Mouse (Mus musculus) left cerebral cortex, postnatal 25 days (tissue): ENCODE results near the gene Amh. TPM values are rescaled to one million over a fixed set of nuclear protein-coding genes. Genes with fewer than 3 reads are reported as not detected.

Source experiments
- DNase-seq, 2 experiments: peaks; one replicate each; pipeline ENCODE4 v3.0.0; 2022; ENCODE audit warnings: low spot score in 2 of 2, mixed read lengths in 1 of 2
- intact Hi-C: fragments of 180-260 bp; cut with DNase I; formaldehyde crosslinking; loops from one replicate; pipeline ENCODE4 v1.15.1; 2025
- total RNA-seq, 2 experiments: library from RNA; stranded (reverse); gene quantifications; 2 replicates each; pipeline ENCODE4 v1.2.3; 2021

The Amh gene
- total RNA-seq, 2 experiments from 2014 or later: 1.6 to 2.7 TPM

GRCm38 (mm10) chr10:80779565-80779964 is 25.5 kb upstream of the Amh start:
- DNase-seq: no peak
- intact Hi-C loops: no loop called here

GRCm38 (mm10) chr10:80784302-80784701 is 20.7 kb upstream of the Amh start:
- peak in 1 of 2 experiments; percentile 65 for DNase-seq
- intact Hi-C loops: no loop called here

DNA sequence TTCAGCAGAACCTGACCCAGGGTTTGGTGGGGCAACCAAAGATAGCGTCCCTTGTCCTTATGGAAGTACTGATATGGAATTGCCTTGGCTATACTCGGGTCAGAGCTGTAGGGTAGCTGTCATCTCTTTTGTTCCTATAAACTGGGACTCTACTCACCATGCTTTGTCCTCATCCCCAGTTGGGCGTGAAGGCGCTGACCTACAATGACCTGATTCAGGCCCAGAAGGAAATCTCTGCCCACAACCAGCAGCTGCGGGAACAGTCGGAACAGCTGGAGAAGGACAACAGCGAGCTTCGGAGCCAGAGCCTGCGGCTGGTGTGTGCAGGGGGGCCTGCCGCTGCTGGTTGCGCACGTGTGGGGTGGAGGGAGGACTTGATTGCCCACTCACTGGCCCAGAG is 20.2 kb upstream of the Amh start:
- DNase-seq: no peak
- intact Hi-C loops: no loop called here

- DNase-seq: no peak
- intact Hi-C loops: loop anchor here (1.0 kb wide), 1 partner anchor 9 kb away; no protein-coding TSS in a partner anchor
These were observed 19.1 kb upstream of the Amh start for GRCm38 (mm10) chr10:80785963-80786362.

GRCm38 (mm10) chr10:80787517-80787916 is 17.5 kb upstream of the Amh start:
- DNase-seq: no peak
- intact Hi-C loops: no loop called here

GRCm38 (mm10) chr10:80790761-80791404 is 14.2 kb upstream of the Amh start:
- intact Hi-C loops: no loop called here
- DNase-seq: no peak

DNA sequence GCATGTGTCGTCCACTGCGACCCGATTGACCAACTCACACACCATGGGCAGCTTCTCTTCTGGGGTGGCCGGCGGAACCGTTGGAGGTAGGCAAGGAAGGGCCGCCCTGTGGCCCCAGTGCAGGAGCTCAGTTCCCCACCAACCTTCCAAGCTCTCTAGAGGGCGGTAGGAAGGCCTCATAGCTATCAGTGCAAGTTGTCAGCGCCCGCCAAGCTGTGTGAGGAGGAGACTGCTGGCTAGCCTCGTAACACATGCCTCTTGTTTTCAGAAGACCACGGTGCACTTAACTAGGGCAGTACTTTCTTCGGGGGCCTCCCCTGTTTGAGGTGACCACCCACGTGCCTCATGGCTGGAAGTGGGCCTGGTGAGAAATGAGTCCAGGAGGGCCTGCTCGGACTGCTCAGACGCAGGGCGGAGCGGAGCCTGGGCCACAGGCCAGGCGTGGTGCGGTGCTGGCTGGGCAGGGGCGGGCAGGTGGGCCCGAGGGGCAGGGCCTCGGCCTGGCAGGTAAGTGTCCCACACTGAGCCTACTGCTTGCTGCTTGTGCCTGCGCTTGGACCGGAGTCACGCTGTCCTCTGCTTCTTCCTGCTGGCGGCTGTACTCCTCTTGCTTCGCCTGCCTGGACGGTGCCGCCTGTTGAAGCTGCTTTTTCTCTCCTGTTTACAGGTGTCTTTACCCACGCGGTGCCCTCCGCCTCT is 13.4 kb upstream of the Amh start:
- intact Hi-C loops: no loop called here
- DNase-seq: peak in 1 of 2 experiments; percentile 69

- intact Hi-C loops: no loop called here
- peak; percentile 27 to 35 for DNase-seq
These were observed 12.6 kb upstream of the Amh start for GRCm38 (mm10) chr10:80792175-80793032.

- intact Hi-C loops: no loop called here
- no peak for DNase-seq
These were observed 11.8 kb upstream of the Amh start for GRCm38 (mm10) chr10:80793033-80793784.

DNA sequence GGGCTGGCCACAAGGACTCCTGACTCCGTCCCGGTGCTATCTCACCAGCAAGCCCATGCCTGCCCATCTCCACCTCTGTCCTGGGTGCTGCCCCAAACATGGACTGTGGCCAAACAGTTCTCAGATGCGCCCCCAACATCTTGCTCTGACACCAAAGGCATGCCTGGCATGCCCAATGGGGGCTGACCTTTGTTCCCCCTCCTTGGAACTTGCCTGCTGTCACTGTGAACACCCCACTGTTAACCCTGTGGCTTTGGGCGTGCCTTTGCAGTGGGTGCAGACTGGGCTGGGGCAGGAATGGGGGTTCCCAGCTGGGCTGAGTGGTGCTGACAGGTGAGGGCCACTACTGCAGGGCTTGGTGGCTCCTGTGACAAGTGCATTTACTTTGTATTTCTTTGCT is 11.2 kb upstream of the Amh start:
- intact Hi-C loops: no loop called here
- no peak for DNase-seq

DNA sequence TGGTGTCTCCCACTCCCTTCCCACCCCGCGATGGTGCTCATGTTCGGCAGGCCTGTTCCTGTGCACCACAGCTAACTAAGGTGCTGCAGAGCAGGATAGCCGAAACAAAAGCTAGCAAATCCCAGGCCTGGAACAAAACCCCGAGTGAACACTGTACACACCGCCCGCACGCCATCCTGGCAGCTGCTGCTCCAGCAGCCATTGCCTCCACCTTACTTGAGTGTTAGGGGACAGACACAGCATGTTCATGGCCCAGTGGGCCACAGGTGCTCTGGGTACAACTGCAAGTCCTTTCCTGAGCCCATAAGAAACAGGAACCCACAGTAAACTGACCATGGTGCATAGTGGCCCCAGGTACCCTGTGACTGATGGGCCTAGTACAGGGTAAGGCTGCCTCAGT is 10.3 kb upstream of the Amh start:
- no peak for DNase-seq
- intact Hi-C loops: no loop called here

DNA sequence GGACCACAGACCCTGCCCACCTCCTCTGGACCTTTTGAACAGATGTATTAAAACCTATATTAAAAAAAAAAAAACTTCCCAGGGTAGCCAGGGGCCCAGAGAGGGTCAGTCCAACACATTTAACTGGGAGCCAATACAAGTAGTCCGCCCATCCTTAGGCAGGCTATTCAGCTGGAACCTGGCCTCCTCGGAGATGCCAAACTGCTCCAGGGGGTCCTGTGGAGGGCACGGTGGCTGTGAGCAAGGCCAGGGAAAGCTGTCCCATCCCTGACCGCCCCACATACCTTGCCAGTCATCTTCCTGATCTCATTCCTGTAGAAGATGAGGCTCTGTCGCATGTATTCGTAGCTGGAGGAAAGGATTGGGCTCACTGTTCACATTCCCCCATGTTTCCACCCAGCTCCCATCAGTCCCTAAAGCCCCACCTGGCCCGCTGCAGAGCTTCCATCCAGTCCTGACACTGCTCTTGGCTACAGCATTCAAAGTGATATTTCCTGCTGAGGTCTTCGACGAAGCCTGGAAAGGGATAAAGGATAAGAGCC is 8.7 kb upstream of the Amh start:
- intact Hi-C loops: no loop called here
- no peak for DNase-seq

DNA sequence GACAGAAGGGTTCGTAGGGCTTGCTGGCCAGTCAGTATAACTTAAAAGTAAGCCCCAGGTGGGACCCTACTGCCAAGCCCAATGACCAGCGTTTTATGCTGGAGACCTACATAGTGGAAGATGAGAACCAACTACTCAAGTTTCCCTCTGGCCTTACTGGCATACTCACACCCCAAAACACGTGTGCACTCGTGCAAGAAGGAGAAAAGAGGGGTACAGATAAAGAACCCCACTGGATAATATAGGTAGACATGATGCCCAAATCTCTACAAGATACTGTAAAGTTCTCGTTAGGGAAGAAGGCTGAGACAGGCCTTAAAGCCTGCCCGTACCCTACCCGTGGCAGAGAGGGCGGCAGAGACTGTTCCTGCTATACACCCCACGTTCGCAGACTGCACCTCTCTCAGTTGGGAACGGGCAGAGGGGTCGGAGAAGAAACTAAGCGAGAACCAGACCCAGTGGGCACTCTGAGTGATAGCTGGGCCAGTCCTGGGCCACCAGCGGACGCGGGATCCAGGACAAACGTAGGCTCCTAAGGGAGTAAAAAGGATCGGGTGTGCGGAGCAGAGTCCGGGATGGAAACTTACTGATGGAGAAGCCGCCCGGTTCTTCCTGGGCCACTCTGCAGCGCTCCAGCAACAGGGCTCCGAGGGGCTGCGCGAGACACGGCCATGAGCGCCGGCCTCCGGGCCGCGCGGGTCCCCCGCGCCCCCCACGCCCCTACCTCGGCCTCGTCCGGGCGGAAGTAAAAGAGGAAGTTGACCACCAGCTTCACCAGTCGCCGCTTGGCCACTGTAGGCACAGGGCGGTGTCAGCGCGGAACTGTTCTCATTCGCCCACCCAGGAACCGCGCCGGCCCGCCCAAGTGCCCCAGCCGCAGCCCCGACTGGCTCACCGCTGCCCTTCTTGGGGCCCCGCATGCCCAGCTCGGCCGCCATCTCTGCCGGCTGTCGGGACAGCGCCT is 7.6 kb upstream of the Amh start:
- DNase-seq: no peak
- intact Hi-C loops: loop anchor here (2.0 kb wide), 1 partner anchor 43 kb away; the partner anchor contains the start of gene Dot1l

DNA sequence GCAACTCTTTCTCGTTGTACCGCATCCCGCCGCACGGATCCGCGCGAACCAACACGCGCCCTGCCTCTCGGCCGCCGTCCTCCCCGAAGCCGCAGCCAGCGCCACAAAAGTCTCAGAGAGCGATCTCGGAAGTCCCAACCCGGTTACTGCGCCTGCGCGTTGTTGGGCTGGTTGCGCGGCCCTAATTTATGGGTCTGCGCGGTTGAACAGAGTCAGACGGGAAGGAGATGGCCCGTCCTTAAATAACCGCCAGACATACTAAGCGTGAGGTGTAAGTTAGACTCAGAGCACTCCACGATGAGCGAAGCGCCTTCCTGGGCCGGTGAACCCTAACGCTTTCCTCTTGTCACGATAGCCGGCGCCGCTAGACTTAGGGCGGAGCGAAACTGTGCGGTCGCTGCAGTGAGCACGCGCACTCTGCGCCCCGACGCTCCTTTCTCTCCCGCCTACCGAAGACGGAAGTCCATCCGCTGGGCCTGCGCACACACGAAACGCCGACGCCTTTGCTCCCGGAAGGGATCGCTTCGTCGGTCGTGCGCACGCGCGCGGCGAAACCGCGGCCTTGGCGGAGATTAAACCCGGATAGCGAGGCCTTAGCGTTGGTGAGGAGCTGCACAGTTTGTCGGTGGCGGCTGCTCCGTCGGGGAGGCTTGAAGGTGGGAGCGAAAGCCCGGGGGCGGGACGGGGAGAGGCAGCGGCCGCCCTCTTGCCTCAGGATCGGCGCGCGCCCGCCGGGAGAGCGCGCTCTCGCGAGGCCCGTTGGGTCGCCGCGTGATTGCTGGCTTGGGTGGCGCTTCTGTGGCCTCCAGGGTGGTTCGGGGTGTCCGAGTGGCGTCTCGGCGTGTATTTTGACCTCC is 6.7 kb upstream of the Amh start, which contains the start of the genes Sf3a2 and Plekhj1:
Sf3a2 (plus strand) TSS at position 49 of the 857 bp plus-strand sequence.
Plekhj1 (minus strand) TSS at position 477 of the 857 bp plus-strand sequence.
- intact Hi-C loops: loop anchor here (2.0 kb wide), 1 partner anchor 44 kb away; the partner anchor contains the start of gene Dot1l
- DNase-seq: peak; percentile 97 to 98

DNA sequence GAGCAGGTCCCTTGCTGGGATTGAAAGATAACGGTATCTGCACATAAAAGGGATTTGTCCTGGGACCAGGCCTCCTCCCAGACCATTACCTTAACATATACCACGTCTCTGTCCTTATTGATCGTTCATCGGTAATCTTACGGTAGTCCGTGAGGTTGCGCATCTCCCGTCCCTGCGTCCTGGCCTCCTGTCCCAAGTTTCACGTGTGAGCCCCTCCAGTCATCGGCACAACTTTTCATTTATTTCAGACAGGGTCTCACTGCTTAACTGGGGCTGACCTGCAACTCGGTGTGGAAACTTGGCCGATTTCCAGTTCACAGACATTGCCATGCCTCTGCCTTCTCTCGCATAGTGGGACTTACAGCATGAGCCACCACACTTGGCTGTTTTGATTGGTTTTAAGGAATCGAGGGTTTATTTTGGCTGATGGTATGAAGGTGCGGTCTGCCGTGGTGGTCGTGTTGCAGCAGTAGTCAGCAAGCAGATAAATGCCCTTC is 5.9 kb upstream of the Amh start:
- intact Hi-C loops: loop anchor here (2.0 kb wide), 1 partner anchor 44 kb away; the partner anchor contains the start of gene Dot1l
- DNase-seq: no peak

DNA sequence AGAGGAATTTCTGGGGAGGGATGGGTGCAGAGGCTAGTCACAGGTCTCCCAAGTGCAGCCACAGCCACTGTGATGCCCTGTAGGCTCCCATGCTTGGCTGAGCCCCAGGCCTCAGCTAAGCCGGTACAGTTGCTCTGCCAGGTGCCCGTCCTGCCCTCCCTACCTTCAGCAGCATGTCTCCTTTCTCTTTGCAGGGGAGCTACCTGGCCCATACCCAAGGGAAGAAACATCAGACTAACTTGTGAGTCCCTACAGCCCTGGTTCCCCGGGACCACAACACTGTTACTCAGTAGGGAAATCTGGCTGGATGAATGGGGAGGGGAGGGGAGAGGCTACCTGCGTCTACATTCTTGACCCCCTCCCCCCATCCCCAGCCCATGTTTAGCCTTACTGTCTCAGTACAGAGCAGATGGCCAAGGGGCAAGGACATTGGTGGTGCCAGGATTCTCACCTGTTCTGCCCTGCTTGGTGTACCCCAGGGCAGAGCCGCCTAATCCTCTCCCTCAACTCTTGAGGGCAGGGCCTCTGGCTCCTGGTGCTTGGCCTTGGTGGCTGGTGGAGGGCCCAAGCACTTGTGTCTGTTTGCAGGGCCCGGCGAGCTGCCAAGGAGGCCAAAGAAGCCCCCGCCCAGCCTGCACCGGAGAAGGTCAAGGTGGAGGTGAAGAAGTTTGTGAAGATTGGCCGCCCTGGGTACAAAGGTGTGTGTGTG is 2.7 kb upstream of the Amh start:
- no peak for DNase-seq
- intact Hi-C loops: no loop called here
